Mouse (Mus musculus) ES-E14 (cell line): ENCODE data around the gene Pkp1. TPM values are rescaled to one million over a fixed set of nuclear protein-coding genes. Genes with fewer than 3 reads are reported as not detected.

Experiments
- DNase-seq: peaks from one replicate; pipeline ENCODE4 v3.0.0-alpha.2; 2013; ENCODE audit warnings: low read depth, low spot score
- H3K27ac ChIP-seq: 2 replicates; pipeline ENCODE4 v1.5.1; 2012; ENCODE audit warnings: low read depth, mild to moderate bottlenecking, low read length, moderate library complexity, mixed read lengths; ENCODE audit not compliant: poor library complexity, insufficient read depth, severe bottlenecking
- H3K36me3 ChIP-seq: 2 replicates; pipeline ENCODE4 v1.6.1; 2012; ENCODE audit warnings: mild to moderate bottlenecking, low read length, moderate library complexity, mixed read lengths; ENCODE audit not compliant: control insufficient read depth, poor library complexity, insufficient read depth, severe bottlenecking
- H3K4me1 ChIP-seq, 2 experiments: fragments of 150-350 bp in 1 of 2; sonication (generic) in 1 of 2; 2 replicates each; pipeline ENCODE4 v1.6.1; 2012; ENCODE audit warnings: low read length in 2 of 2, mild to moderate bottlenecking in 1 of 2, mixed read lengths in 1 of 2; ENCODE audit not compliant: control insufficient read depth in 2 of 2, insufficient read depth in 2 of 2, poor library complexity in 1 of 2
- H3K4me3 ChIP-seq, 2 experiments: fragments of 150-350 bp in 1 of 2; sonication (generic) in 1 of 2; 2 replicates each; pipeline ENCODE4 v1.5.1; 2012; ENCODE audit warnings: low read length in 2 of 2, low read depth in 1 of 2, mild to moderate bottlenecking in 1 of 2, mixed read lengths in 1 of 2; ENCODE audit not compliant: insufficient read depth in 1 of 2, poor library complexity in 1 of 2, severe bottlenecking in 1 of 2
- H3K9ac ChIP-seq: 2 replicates; pipeline ENCODE4 v1.6.1; 2012; ENCODE audit warnings: low read depth, mild to moderate bottlenecking, low read length, mixed read lengths; ENCODE audit not compliant: poor library complexity, insufficient read depth, severe bottlenecking
- H3K9me3 ChIP-seq: fragments of 150-350 bp; sonication (generic); 2 replicates; pipeline ENCODE4 v1.6.1; 2012; ENCODE audit warnings: low read depth, mild to moderate bottlenecking, low read length; ENCODE audit not compliant: control insufficient read depth, insufficient read depth
- CHD2 ChIP-seq: IDR thresholded peaks from 2 replicates; pipeline ENCODE4 v1.6.1; 2014; ENCODE audit warnings: mild to moderate bottlenecking, low read depth, low read length, inconsistent platforms
- HCFC1 ChIP-seq: IDR thresholded peaks from 2 replicates; pipeline ENCODE4 v1.6.1; 2012; ENCODE audit warnings: low read length, inconsistent platforms, borderline replicate concordance; ENCODE audit not compliant: insufficient read depth
- MAFK ChIP-seq: IDR thresholded peaks from 2 replicates; pipeline ENCODE4 v1.6.1; 2014; ENCODE audit warnings: mild to moderate bottlenecking, low read depth, low read length, inconsistent platforms; ENCODE audit not compliant: insufficient read depth
- ZC3H11A ChIP-seq: IDR thresholded peaks from 2 replicates; pipeline ENCODE4 v1.6.1; 2012; ENCODE audit warnings: low read depth, mild to moderate bottlenecking, inconsistent platforms, low read length, borderline replicate concordance
- ZNF384 ChIP-seq: IDR thresholded peaks from 2 replicates; pipeline ENCODE4 v1.6.1; 2012; ENCODE audit warnings: low read depth, low read length, inconsistent platforms
- in situ Hi-C, 2 experiments: fragments of 600-800 bp; cut with MboI; formaldehyde crosslinking; loops; one replicate each; pipeline ENCODE4 v1.15.1; 2025; ENCODE audit warnings: low sequenced_read_pairs in 2 of 2, inconsistent platforms in 1 of 2; ENCODE audit not compliant: unreplicated experiment in 2 of 2
- total RNA-seq: library from RNA; depleted of rRNA; stranded (reverse); fragments of 300-350 nt; gene quantifications from 2 replicates; pipeline ENCODE4 v1.2.3, GENCODE M21; 2012

Pkp1 gene
- total RNA-seq, 1 experiment, result 0.09 TPM

- Histone ChIP-seq H3K36me3 (no peaks in the 10 kb centered on the region), H3K9ac (no peak overlapping the region), H3K9me3 (no peaks in the 10 kb centered on the region), H3K4me1 (no peaks in the 10 kb centered on the region), H3K4me3 (no peak overlapping the region), H3K27ac (no peak overlapping the region)
- TF ChIP-seq ZNF384 (no peak), ZC3H11A (no peak), HCFC1 (no peak), CHD2 (no peak), MAFK (no peak)
- in situ Hi-C loops, result loop anchor here in 1 of 2 experiments (5.0 kb wide), 1 partner anchor 82 kb away; no protein-coding TSS in a partner anchor
- DNase-seq, result no peak
Measured at GRCm38 (mm10) chr1:135948871-135949270, 29.9 kb upstream of the Pkp1 start.

GRCm38 (mm10) chr1:135946247-135946646 lies 27.2 kb upstream of the Pkp1 start:
- Histone ChIP-seq H3K27ac (no peak overlapping the region), H3K9me3 (no peaks in the 10 kb centered on the region), H3K9ac (no peak overlapping the region), H3K4me3 (no peak overlapping the region), H3K36me3 (no peaks in the 10 kb centered on the region), H3K4me1 (no peaks in the 10 kb centered on the region)
- DNase-seq, result no peak
- TF ChIP-seq ZNF384 (no peak), MAFK (no peak), HCFC1 (no peak), ZC3H11A (no peak), CHD2 (no peak)
- in situ Hi-C loops, result loop anchor here in 1 of 2 experiments (5.0 kb wide), 1 partner anchor 79 kb away; no protein-coding TSS in a partner anchor

GRCm38 (mm10) chr1:135945711-135946110 lies 26.7 kb upstream of the Pkp1 start:
- peak; percentile 65 for DNase-seq
- H3K36me3 ChIP-seq, result no peaks in the 10 kb centered on the region
- in situ Hi-C loops, result loop anchor here in 1 of 2 experiments (5.0 kb wide), 1 partner anchor 78 kb away; no protein-coding TSS in a partner anchor
- H3K9me3 ChIP-seq, result no peaks in the 10 kb centered on the region
- H3K4me1 ChIP-seq, result no peaks in the 10 kb centered on the region
- no peak overlapping the region for H3K9ac ChIP-seq
- no peak for TF ChIP-seq ZNF384
- peak; percentile 43; the same call in 1 of the 2 replicates for TF ChIP-seq ZC3H11A
- H3K27ac ChIP-seq, result no peak overlapping the region
- H3K4me3 ChIP-seq, result no peak overlapping the region

GRCm38 (mm10) chr1:135944526-135945259 lies 25.7 kb upstream of the Pkp1 start:
- Histone ChIP-seq H3K27ac (no peak overlapping the region), H3K9ac (no peak overlapping the region), H3K4me3 (no peak overlapping the region), H3K9me3 (no peaks in the 10 kb centered on the region), H3K36me3 (no peaks in the 10 kb centered on the region), H3K4me1 (no peaks in the 10 kb centered on the region)
- in situ Hi-C loops, result loop anchor here in 1 of 2 experiments (5.0 kb wide), 1 partner anchor 77 kb away; no protein-coding TSS in a partner anchor
- peak; percentile 71 for DNase-seq
- TF ChIP-seq ZC3H11A (peak; percentile 66; the same call in 1 of the 2 replicates), MAFK (no peak), HCFC1 (no peak), CHD2 (no peak)
